Mouse (Mus musculus) ES-E14 (cell line): ENCODE measurements around the gene Itsn2.

ENCODE experiments used
- HCFC1 ChIP-seq: IDR thresholded peaks from 2 replicates; pipeline ENCODE4 v1.6.1; 2012; ENCODE audit warnings: low read length, inconsistent platforms, borderline replicate concordance; ENCODE audit not compliant: insufficient read depth
- ZC3H11A ChIP-seq: IDR thresholded peaks from 2 replicates; pipeline ENCODE4 v1.6.1; 2012; ENCODE audit warnings: low read depth, mild to moderate bottlenecking, inconsistent platforms, low read length, borderline replicate concordance
- ZNF384 ChIP-seq: IDR thresholded peaks from 2 replicates; pipeline ENCODE4 v1.6.1; 2012; ENCODE audit warnings: low read depth, low read length, inconsistent platforms

GRCm38 (mm10) chr12:4593930-4594391 is 1.5 kb downstream of the Itsn2 start:
- no peak for TF ChIP-seq ZC3H11A
- no peak for TF ChIP-seq HCFC1
- no peak for TF ChIP-seq ZNF384
